Mouse (Mus musculus) ES-E14 (cell line): ENCODE results near the gene Trpm8.

ENCODE experiments used
- HCFC1 ChIP-seq: IDR thresholded peaks from 2 replicates; pipeline ENCODE4 v1.6.1; 2012; ENCODE audit warnings: low read length, inconsistent platforms, borderline replicate concordance; ENCODE audit not compliant: insufficient read depth
- MAFK ChIP-seq: IDR thresholded peaks from 2 replicates; pipeline ENCODE4 v1.6.1; 2014; ENCODE audit warnings: mild to moderate bottlenecking, low read depth, low read length, inconsistent platforms; ENCODE audit not compliant: insufficient read depth
- ZC3H11A ChIP-seq: IDR thresholded peaks from 2 replicates; pipeline ENCODE4 v1.6.1; 2012; ENCODE audit warnings: low read depth, mild to moderate bottlenecking, inconsistent platforms, low read length, borderline replicate concordance
- ZNF384 ChIP-seq: IDR thresholded peaks from 2 replicates; pipeline ENCODE4 v1.6.1; 2012; ENCODE audit warnings: low read depth, low read length, inconsistent platforms

- no peak for TF ChIP-seq ZC3H11A
- no peak for TF ChIP-seq HCFC1
- TF ChIP-seq MAFK = no peak
- no peak for TF ChIP-seq ZNF384
These were observed 41.5 kb upstream of the Trpm8 start for GRCm38 (mm10) chr1:88235894-88236415.
